Comparison of ENCODE assay signal across 15 mouse cellular contexts in the genomic region with DNA sequence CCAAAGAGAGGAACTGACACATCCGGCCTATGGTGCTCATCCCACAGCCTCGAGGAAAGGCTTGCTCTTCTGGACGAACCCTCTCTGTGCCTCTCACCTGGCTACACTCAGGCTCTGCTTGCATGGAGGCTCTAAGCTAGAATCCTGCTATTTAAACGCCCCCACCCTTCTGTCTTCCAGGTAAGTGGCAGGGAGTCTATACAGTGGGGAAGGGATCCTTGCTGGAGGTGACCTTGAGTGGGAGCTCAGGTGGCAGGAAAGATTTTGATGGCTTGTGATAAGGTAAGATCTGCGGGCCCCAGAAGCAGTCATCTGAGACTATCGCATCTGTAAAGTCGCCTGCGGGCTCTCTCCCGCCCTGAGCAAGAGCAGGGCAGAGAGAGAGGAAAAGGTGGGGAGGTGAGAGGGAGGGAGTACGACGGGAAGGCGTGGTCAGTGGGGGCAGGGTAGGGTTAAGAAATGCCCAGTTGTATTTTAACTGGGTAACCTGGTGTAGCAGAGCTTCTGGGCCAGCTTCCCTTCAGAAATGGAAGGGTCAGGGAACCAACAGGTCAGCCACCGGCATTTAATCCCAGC. TPM values are rescaled to one million over a fixed set of nuclear protein-coding genes. Genes with fewer than 3 reads are reported as not detected.
"Had no signal": no experiment of that assay in that cellular context is flagged by ENCODE, and none has a peak within 500 bp of the region (broad histone marks: within the 10 kb centered on the region; RNA-seq: fewer than 3 reads in every experiment).

No protein-coding gene starts in this region.

- H3K27me3 ChIP-seq: neural tube, embryonic 13.5 days had no signal

- DNase-seq: lung, postnatal 14 days; right cerebral cortex, postnatal 25 days; thymus, postnatal 14 days had no signal

- H3K36me3 ChIP-seq: limb, embryonic 15.5 days; liver, embryonic 12.5 days; lung, embryonic 15.5 days; neural tube, embryonic 13.5 days had no signal

- H3K4me2 ChIP-seq: limb, embryonic 15.5 days; liver, embryonic 12.5 days; lung, embryonic 15.5 days; midbrain, embryonic 11.5 days; neural tube, embryonic 13.5 days had no signal

- H3K27ac ChIP-seq: left cerebral cortex, adult 2 months; limb, embryonic 15.5 days; liver, embryonic 12.5 days; lung, embryonic 15.5 days; macrophage; neural tube, embryonic 13.5 days had no signal

- H3K9me3 ChIP-seq: limb, embryonic 15.5 days; liver, embryonic 12.5 days; lung, embryonic 15.5 days; megakaryocyte, embryonic 14.5 days; neural tube, embryonic 13.5 days had no signal

- H3K4me3 ChIP-seq: left cerebral cortex, adult 2 months; limb, embryonic 15.5 days; liver, embryonic 12.5 days; lung, embryonic 15.5 days; megakaryocyte, embryonic 14.5 days; neural tube, embryonic 13.5 days had no signal

- H3K4me1 ChIP-seq: limb, embryonic 15.5 days; liver, embryonic 12.5 days; lung, embryonic 15.5 days; megakaryocyte, embryonic 14.5 days; neural tube, embryonic 13.5 days had no signal

- ATAC-seq: inflammation-experienced regulatory T-cells, adult 6 months; liver, embryonic 12.5 days; midbrain, embryonic 16.5 days had no signal

- H3K9ac ChIP-seq: limb, embryonic 15.5 days; liver, embryonic 12.5 days; lung, embryonic 15.5 days; neural tube, embryonic 13.5 days had no signal

RNA-seq across cellular contexts. Expression of gene Rhcg, which starts 14.4 kb away (rescaled TPM):
- polyA plus RNA-seq: inflammation-experienced regulatory T-cells, adult 6 months; limb, embryonic 11.5 days; limb, embryonic 15.5 days; liver, embryonic 12.5 days; macrophage; small intestine, adult 2 months had no signal
